Mouse (Mus musculus) gastrocnemius, adult 8-10 months (tissue): ENCODE measurements at regions not wholly inside any gene's neighbourhood (a gene's known extent, or its start where the extent isn't known, plus 50 kb on each side); places are given as distances from the start of the nearest gene placed in this dataset.
"Not testable (repeated sequence)": the region's sequence is repeated elsewhere in the genome, so short reads cannot be mapped to it uniquely, and the experiment has no call there.

ENCODE experiments used
- DNase-seq, 2 experiments: peaks; one replicate each; pipeline ENCODE4 v3.0.0; 2022; ENCODE audit warnings: low spot score in 2 of 2

DNA sequence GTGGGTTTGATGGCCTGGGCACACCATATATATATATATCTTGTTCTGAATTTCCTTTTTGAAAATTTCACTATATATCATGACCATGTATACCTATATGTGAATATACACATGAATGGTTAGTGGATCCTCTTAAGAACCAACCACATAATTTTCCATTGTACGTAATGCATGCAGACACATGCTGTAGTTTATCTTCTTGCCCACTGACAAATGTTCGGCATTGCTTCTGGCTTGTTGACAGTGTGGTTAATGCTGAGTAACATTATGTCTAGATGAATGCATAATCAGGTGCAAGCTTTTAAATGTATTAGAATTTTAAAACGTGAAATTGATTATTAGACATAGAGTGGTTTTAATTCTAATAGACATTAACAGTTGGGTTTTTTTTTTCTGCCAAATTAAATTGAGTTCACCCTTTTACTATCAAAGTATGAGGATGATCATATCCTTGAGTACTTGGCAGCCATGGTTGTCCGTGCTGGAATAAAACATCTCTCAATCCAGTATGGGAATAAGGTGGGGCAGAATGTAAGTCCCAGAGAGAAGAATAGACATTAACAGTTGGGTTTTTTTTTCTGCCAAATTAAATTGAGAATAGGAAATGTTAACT lies 110.3 kb downstream of the A730009L09Rik start:
- no peak for DNase-seq

- DNase-seq, result no peak
Measured at GRCm38 (mm10) chr16:84627052-84627451, 108.5 kb downstream of the Mrpl39 start.

DNA sequence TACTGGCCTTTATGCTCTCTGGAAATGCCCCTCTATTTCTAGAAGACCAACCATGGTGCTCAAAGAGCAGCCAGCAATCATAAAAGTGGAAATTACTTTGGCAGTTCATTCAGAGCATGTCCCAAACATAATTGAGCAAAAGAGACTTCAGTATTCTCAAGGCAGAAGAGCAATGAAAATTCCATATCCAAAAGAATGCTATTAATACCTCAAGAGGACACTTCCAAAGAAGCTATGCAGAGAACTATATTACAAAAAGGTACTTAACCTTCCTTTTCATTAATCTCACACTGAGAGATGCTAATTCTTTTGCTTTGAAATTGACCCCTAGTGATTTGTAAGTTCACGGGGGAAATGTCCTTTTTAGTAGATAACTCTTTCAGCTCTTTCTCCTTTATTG lies 105.7 kb downstream of the Mrpl39 start:
- DNase-seq, result no peak

GRCm38 (mm10) chr16:84644446-84644845 lies 91.1 kb downstream of the Mrpl39 start:
- DNase-seq, result not testable (repeated sequence)

GRCm38 (mm10) chr16:84646172-84646684 lies 89.3 kb downstream of the Mrpl39 start:
- DNase-seq, result no peak

DNA sequence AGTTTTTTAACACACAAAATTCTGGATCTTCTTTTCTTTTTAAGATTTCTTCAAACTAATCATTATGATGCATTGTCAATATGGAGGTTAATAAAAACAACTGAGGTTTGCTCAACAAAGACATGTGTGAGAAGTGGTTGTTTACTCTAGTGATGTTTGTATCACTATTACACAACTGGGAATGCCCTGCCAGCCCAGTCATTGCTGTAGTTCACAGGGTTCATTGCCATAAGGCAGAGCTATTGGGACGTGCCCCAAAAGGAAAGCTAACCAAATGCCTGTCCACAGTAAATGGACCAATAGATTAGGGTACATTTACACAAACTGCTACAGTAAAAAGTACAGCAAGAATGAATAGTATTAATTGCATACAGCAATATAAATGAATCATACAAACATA lies 84.9 kb downstream of the Mrpl39 start:
- DNase-seq, result no peak

GRCm38 (mm10) chr16:84653873-84654272 lies 81.7 kb downstream of the Mrpl39 start:
- no peak for DNase-seq

DNA sequence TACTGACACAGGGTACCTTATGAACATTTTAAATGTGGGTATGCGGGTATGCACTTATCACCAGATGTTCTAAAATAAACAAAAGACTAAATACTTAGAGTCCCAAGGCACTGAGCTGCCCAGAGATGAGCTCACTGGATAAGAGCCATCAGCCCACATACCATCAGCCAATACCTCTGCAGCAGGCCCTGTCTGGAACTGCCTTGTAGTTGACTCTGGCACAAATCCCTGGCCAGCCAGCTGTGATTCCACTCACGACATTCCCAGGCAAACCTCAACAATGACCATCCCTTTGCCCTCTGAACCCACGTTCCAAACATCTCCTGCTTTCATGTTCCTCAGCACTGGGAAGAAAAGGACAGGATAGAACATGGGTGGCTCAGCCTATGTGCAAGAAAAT lies 73.7 kb downstream of the Mrpl39 start:
- DNase-seq, result no peak

- no peak for DNase-seq
Measured at GRCm38 (mm10) chr16:84663581-84663980, 72.0 kb downstream of the Mrpl39 start.
